Mouse (Mus musculus) cerebellum, adult 2 months (tissue): Measurements from ENCODE around the gene Armc2.

Experiments used
- CTCF ChIP-seq: fragments of 200-500 bp; IDR thresholded peaks from 2 replicates; pipeline ENCODE4 v1.5.1; 2011; ENCODE audit warnings: low read depth, mild to moderate bottlenecking, control low read depth, low read length, moderate library complexity, borderline replicate concordance; ENCODE audit not compliant: insufficient read depth
- POLR2A ChIP-seq: fragments of 200-500 bp; IDR thresholded peaks from 2 replicates; pipeline ENCODE4 v1.6.1; 2011; ENCODE audit warnings: low read length, control low read depth, borderline replicate concordance; ENCODE audit not compliant: insufficient read depth

GRCm38 (mm10) chr10:41930966-41931365 is 87.3 kb downstream of the Armc2 start:
- TF ChIP-seq CTCF: no peak
- no peak for TF ChIP-seq POLR2A
